Mouse (Mus musculus) intestine, embryonic 15.5 days (tissue): ENCODE data around the gene Znrd1as. TPM values are rescaled to one million over a fixed set of nuclear protein-coding genes. Genes with fewer than 3 reads are reported as not detected.

Experiments
- ATAC-seq: fragments of 200-750 bp; cut with Nextera tagmentation; 2 replicates; pipeline ENCODE4 v1.8.0; 2017; ENCODE audit warnings: moderate TSS enrichment, moderate library complexity
- H3K27ac ChIP-seq: fragments of 300-500 bp; sonication (generic); 2 replicates; pipeline ENCODE4 v1.5.1; 2015; ENCODE audit warnings: mild to moderate bottlenecking, inconsistent platforms
- H3K27me3 ChIP-seq: fragments of 300-500 bp; sonication (generic); replicated peaks from 2 replicates; pipeline ENCODE4 v1.6.1; 2015; ENCODE audit warnings: inconsistent platforms
- H3K36me3 ChIP-seq: fragments of 300-500 bp; sonication (generic); 2 replicates; pipeline ENCODE4 v1.6.1; 2015; ENCODE audit warnings: inconsistent platforms
- H3K4me1 ChIP-seq: fragments of 300-500 bp; sonication (generic); replicated peaks from 2 replicates; pipeline ENCODE4 v1.6.1; 2015; ENCODE audit warnings: inconsistent platforms
- H3K4me2 ChIP-seq: fragments of 300-500 bp; sonication (generic); replicated peaks from 2 replicates; pipeline ENCODE4 v1.6.1; 2015; ENCODE audit warnings: mild to moderate bottlenecking, inconsistent platforms
- H3K4me3 ChIP-seq: fragments of 300-500 bp; sonication (generic); replicated peaks from 2 replicates; pipeline ENCODE4 v1.5.1; 2015; ENCODE audit warnings: inconsistent platforms
- H3K9ac ChIP-seq: fragments of 300-500 bp; sonication (generic); 2 replicates; pipeline ENCODE4 v1.6.1; 2015; ENCODE audit warnings: inconsistent platforms
- H3K9me3 ChIP-seq: fragments of 300-500 bp; sonication (generic); 2 replicates; pipeline ENCODE4 v1.6.1; 2016; ENCODE audit warnings: inconsistent platforms
- WGBS: fragments of 180-500 bp; shearing (Covaris S2); methylation state at CpG from one replicate; pipeline ENCODE4 v1.1.7; 2015; 5-methylcytosine and 5-hydroxymethylcytosine counted together
- polyA plus RNA-seq: library from polyadenylated mRNA; unstranded; fragments of >200 nt; fragmentation: Nextera tagmentation; extraction: Ambion mirVana; gene quantifications from 2 replicates; pipeline ENCODE4 v1.2.1, GENCODE M21; 2015

The Znrd1as gene
- polyA plus RNA-seq, 1 experiment from 2014 or later, result 6.3 TPM

- H3K4me2 ChIP-seq, result no peak overlapping the region
- H3K9me3 ChIP-seq, result no peaks in the 10 kb centered on the region
- no peaks in the 10 kb centered on the region for H3K27me3 ChIP-seq
- H3K36me3 ChIP-seq, result no peaks in the 10 kb centered on the region
- ATAC-seq, result no peak
- no peak overlapping the region for H3K9ac ChIP-seq
- WGBS, result 69% methylated on average over 2 of the region's 2 CpGs
- H3K4me1 ChIP-seq, result no peaks in the 10 kb centered on the region
- H3K4me3 ChIP-seq, result no peak overlapping the region
- no peak overlapping the region for H3K27ac ChIP-seq
Observed at GRCm38 (mm10) chr17:36931806-36932205, 26.6 kb upstream of the Znrd1as start.

GRCm38 (mm10) chr17:36938056-36938455 lies 20.3 kb upstream of the Znrd1as start:
- no peak for ATAC-seq
- 58% methylated on average over 2 of the region's 2 CpGs for WGBS
- Histone ChIP-seq H3K4me1 (peaks cover 7% of the 10 kb centered on the region), H3K9me3 (no peaks in the 10 kb centered on the region), H3K36me3 (no peaks in the 10 kb centered on the region), H3K4me2 (no peak overlapping the region), H3K4me3 (no peak overlapping the region), H3K9ac (no peak overlapping the region), H3K27ac (no peak overlapping the region), H3K27me3 (peaks cover 11% of the 10 kb centered on the region)

GRCm38 (mm10) chr17:36942391-36942790 lies 16.0 kb upstream of the Znrd1as start:
- H3K9me3 ChIP-seq, result no peaks in the 10 kb centered on the region
- 47% methylated on average over 10 of the region's 10 CpGs for WGBS
- H3K4me1 ChIP-seq, result peaks cover 20% of the 10 kb centered on the region
- H3K27ac ChIP-seq, result no peak overlapping the region
- H3K4me2 ChIP-seq, result peak overlapping the region; percentile 91
- no peak; the same call in 1 of the 2 replicates for ATAC-seq
- no peaks in the 10 kb centered on the region for H3K36me3 ChIP-seq
- H3K9ac ChIP-seq, result no peak overlapping the region
- H3K4me3 ChIP-seq, result peak overlapping the region; percentile 43
- H3K27me3 ChIP-seq, result peaks cover 35% of the 10 kb centered on the region

- Histone ChIP-seq H3K27me3 (peaks cover 35% of the 10 kb centered on the region), H3K4me2 (peak within 1 kb of the TSS; percentile 91), H3K4me1 (peaks cover 25% of the 10 kb centered on the region), H3K27ac (no peak within 1 kb of the TSS), H3K9me3 (no peaks in the 10 kb centered on the region), H3K4me3 (peak within 1 kb of the TSS; percentile 43), H3K36me3 (no peaks in the 10 kb centered on the region), H3K9ac (peak within 1 kb of the TSS; percentile 45)
- 2% methylated on average over 59 of the region's 59 CpGs for WGBS
- peak; percentile 61 for ATAC-seq
Observed at GRCm38 (mm10) chr17:36942791-36943471, 15.5 kb upstream of the Znrd1as start, which contains the start of gene Rnf39. Gene Rnf39, plus strand, starts transcription at chr17:36942918.

GRCm38 (mm10) chr17:36943691-36944090 lies 14.7 kb upstream of the Znrd1as start:
- Histone ChIP-seq H3K4me1 (peaks cover 25% of the 10 kb centered on the region), H3K36me3 (no peaks in the 10 kb centered on the region; the same call in 1 of the 2 replicates), H3K27me3 (peaks cover 35% of the 10 kb centered on the region), H3K9me3 (no peaks in the 10 kb centered on the region), H3K4me3 (peak overlapping the region; percentile 43), H3K4me2 (peak overlapping the region; percentile 91), H3K9ac (no peak overlapping the region), H3K27ac (no peak overlapping the region)
- 24% methylated on average over 5 of the region's 5 CpGs for WGBS
- no peak for ATAC-seq

GRCm38 (mm10) chr17:36944121-36944775 lies 14.1 kb upstream of the Znrd1as start:
- ATAC-seq, result no peak
- Histone ChIP-seq H3K9me3 (no peaks in the 10 kb centered on the region), H3K4me2 (no peak overlapping the region), H3K36me3 (peaks cover 4% of the 10 kb centered on the region; the same call in 1 of the 2 replicates), H3K27me3 (peaks cover 35% of the 10 kb centered on the region), H3K4me1 (peaks cover 25% of the 10 kb centered on the region), H3K4me3 (no peak overlapping the region), H3K27ac (no peak overlapping the region), H3K9ac (no peak overlapping the region)
- WGBS, result 20% methylated on average over 9 of the region's 9 CpGs

GRCm38 (mm10) chr17:36947051-36947819 lies 11.2 kb upstream of the Znrd1as start:
- H3K36me3 ChIP-seq, result peaks cover 4% of the 10 kb centered on the region; the same call in 1 of the 2 replicates
- H3K4me3 ChIP-seq, result peak overlapping the region; percentile 52
- 2% methylated on average over 62 of the region's 62 CpGs for WGBS
- H3K9ac ChIP-seq, result peak overlapping the region; percentile 67
- H3K4me1 ChIP-seq, result peaks cover 29% of the 10 kb centered on the region
- no peak overlapping the region for H3K27ac ChIP-seq
- H3K9me3 ChIP-seq, result no peaks in the 10 kb centered on the region
- peaks cover 32% of the 10 kb centered on the region for H3K27me3 ChIP-seq
- peak; percentile 42 for ATAC-seq
- H3K4me2 ChIP-seq, result peak overlapping the region; percentile 99

- WGBS, result 88% methylated on average over 1 of the region's 1 CpGs
- H3K4me3 ChIP-seq, result no peak overlapping the region
- no peaks in the 10 kb centered on the region for H3K9me3 ChIP-seq
- peaks cover 19% of the 10 kb centered on the region for H3K4me1 ChIP-seq
- H3K36me3 ChIP-seq, result peaks cover 4% of the 10 kb centered on the region; the same call in 1 of the 2 replicates
- H3K4me2 ChIP-seq, result no peak overlapping the region
- no peak for ATAC-seq
- no peak overlapping the region for H3K9ac ChIP-seq
- peaks cover 22% of the 10 kb centered on the region for H3K27me3 ChIP-seq
- no peak overlapping the region for H3K27ac ChIP-seq
Observed at GRCm38 (mm10) chr17:36948286-36948685, 10.1 kb upstream of the Znrd1as start.

- Histone ChIP-seq H3K9me3 (no peaks in the 10 kb centered on the region), H3K36me3 (peaks cover 4% of the 10 kb centered on the region; the same call in 1 of the 2 replicates), H3K4me3 (no peak overlapping the region), H3K9ac (no peak overlapping the region), H3K27me3 (peaks cover 13% of the 10 kb centered on the region), H3K4me1 (peaks cover 18% of the 10 kb centered on the region), H3K4me2 (no peak overlapping the region), H3K27ac (no peak overlapping the region)
- WGBS, result 93% methylated on average over 8 of the region's 8 CpGs
- no peak for ATAC-seq
Observed at GRCm38 (mm10) chr17:36949265-36949664, 9.1 kb upstream of the Znrd1as start.

GRCm38 (mm10) chr17:36950981-36951947 lies 7.1 kb upstream of the Znrd1as start, which contains the start of gene Ppp1r11:
Gene Ppp1r11, minus strand, starts transcription at chr17:36951741.
- ATAC-seq, result peak; percentile 97
- 2% methylated on average over 36 of the region's 36 CpGs for WGBS
- Histone ChIP-seq H3K9me3 (no peaks in the 10 kb centered on the region), H3K27me3 (no peaks in the 10 kb centered on the region), H3K27ac (peak within 1 kb of the TSS; percentile 62), H3K36me3 (peaks cover 8% of the 10 kb centered on the region; the same call in 1 of the 2 replicates), H3K4me3 (peak within 1 kb of the TSS; percentile 67), H3K9ac (peak within 1 kb of the TSS; percentile 69), H3K4me1 (peaks cover 18% of the 10 kb centered on the region), H3K4me2 (peak within 1 kb of the TSS; percentile 69)

- Histone ChIP-seq H3K36me3 (peaks cover 8% of the 10 kb centered on the region; the same call in 1 of the 2 replicates), H3K27me3 (no peaks in the 10 kb centered on the region), H3K4me1 (peaks cover 10% of the 10 kb centered on the region), H3K27ac (no peak overlapping the region), H3K4me2 (no peak overlapping the region), H3K9me3 (no peaks in the 10 kb centered on the region), H3K4me3 (no peak overlapping the region), H3K9ac (no peak overlapping the region)
- ATAC-seq, result no peak
- 91% methylated on average over 2 of the region's 2 CpGs for WGBS
Observed at GRCm38 (mm10) chr17:36952631-36953030, 5.8 kb upstream of the Znrd1as start.
